Mouse (Mus musculus) CH12F3 (cell line): Measurements from ENCODE around the gene Ddx4.
"Not testable (repeated sequence)": the region's sequence is repeated elsewhere in the genome, so short reads cannot be mapped to it uniquely, and the experiment has no call there.

Experiments
- in situ Hi-C: fragments of 300-500 bp; cut with MboI; formaldehyde crosslinking; loops from 2 replicates; pipeline ENCODE4 v1.14.3; 2020; ENCODE audit warnings: low sequenced_read_pairs

The Ddx4 gene

GRCm38 (mm10) chr13:112639111-112639510, 13.2 kb downstream of the Ddx4 start:
- in situ Hi-C loops: no loop called here

GRCm38 (mm10) chr13:112636498-112636897, 15.8 kb downstream of the Ddx4 start:
- in situ Hi-C loops: no loop called here

- in situ Hi-C loops: no loop called here
Observed at GRCm38 (mm10) chr13:112635174-112635837, 17.0 kb downstream of the Ddx4 start.

- in situ Hi-C loops: no loop called here
Observed at GRCm38 (mm10) chr13:112625566-112625965, 26.7 kb downstream of the Ddx4 start.

GRCm38 (mm10) chr13:112624622-112625021, 27.7 kb downstream of the Ddx4 start:
- in situ Hi-C loops: no loop called here

GRCm38 (mm10) chr13:112623656-112624055, 28.6 kb downstream of the Ddx4 start:
- in situ Hi-C loops: no loop called here

- in situ Hi-C loops: no loop called here
Observed at GRCm38 (mm10) chr13:112621592-112621991, 30.7 kb downstream of the Ddx4 start.

GRCm38 (mm10) chr13:112608606-112609005, 43.7 kb downstream of the Ddx4 start:
- in situ Hi-C loops: no loop called here

GRCm38 (mm10) chr13:112604411-112604810, 47.9 kb downstream of the Ddx4 start:
- in situ Hi-C loops: no loop called here

- in situ Hi-C loops: no loop called here
Observed at GRCm38 (mm10) chr13:112603839-112604238, 48.4 kb downstream of the Ddx4 start.

GRCm38 (mm10) chr13:112602607-112603006, 49.7 kb downstream of the Ddx4 start:
- in situ Hi-C loops: no loop called here

- in situ Hi-C loops: not testable (repeated sequence)
Observed at GRCm38 (mm10) chr13:112594260-112594659, 58.0 kb downstream of the Ddx4 start, which contains the start of gene Il31ra. Gene Il31ra, minus strand, starts transcription at chr13:112594360.

- in situ Hi-C loops: no loop called here
Observed at GRCm38 (mm10) chr13:112590254-112590653, 62.0 kb downstream of the Ddx4 start.

GRCm38 (mm10) chr13:112589625-112590024, 62.6 kb downstream of the Ddx4 start:
- in situ Hi-C loops: no loop called here

- in situ Hi-C loops: no loop called here
Observed at GRCm38 (mm10) chr13:112584556-112585237, 67.6 kb downstream of the Ddx4 start.

GRCm38 (mm10) chr13:112582291-112582690, 70.0 kb downstream of the Ddx4 start:
- in situ Hi-C loops: no loop called here

GRCm38 (mm10) chr13:112581796-112582195, 70.5 kb downstream of the Ddx4 start:
- in situ Hi-C loops: no loop called here

- in situ Hi-C loops: no loop called here
Observed at GRCm38 (mm10) chr13:112580590-112581320, 71.5 kb downstream of the Ddx4 start.

- in situ Hi-C loops: not testable (repeated sequence)
Observed at GRCm38 (mm10) chr13:112578041-112578440, 74.2 kb downstream of the Ddx4 start.

GRCm38 (mm10) chr13:112573800-112574199, 78.5 kb downstream of the Ddx4 start:
- in situ Hi-C loops: no loop called here

GRCm38 (mm10) chr13:112570768-112571167, 81.5 kb downstream of the Ddx4 start:
- in situ Hi-C loops: no loop called here

GRCm38 (mm10) chr13:112569606-112570005, 82.7 kb downstream of the Ddx4 start:
- in situ Hi-C loops: no loop called here
